Mouse (Mus musculus): ENCODE data around the gene Pde8b. TPM values are rescaled to one million over a fixed set of nuclear protein-coding genes. Genes with fewer than 3 reads are reported as not detected.

The Pde8b gene
- polyA plus RNA-seq, 1 experiment: 6.3 TPM

GRCm38 (mm10) chr13:95158986-95159385 is 91.2 kb downstream of the Pde8b start:
- no peaks in the 10 kb centered on the region for H3K4me1 ChIP-seq (ENCODE audit: control insufficient read depth, insufficient read depth, low read length)
- WGBS: 78% methylated on average over 7 of the region's 7 CpGs
- no peak overlapping the region for H3K4me3 ChIP-seq (replicated peaks; ENCODE audit: control insufficient read depth, low read depth, low read length)
- H3K27ac ChIP-seq (ENCODE audit: control insufficient read depth, insufficient read depth, low read depth, low read length, poor library complexity): no peak overlapping the region
- TF ChIP-seq CTCF (IDR thresholded peaks at IDR 0.05; ENCODE audit: control insufficient read depth, insufficient read depth, low read length) (no peak), POLR2A (IDR thresholded peaks at IDR 0.05; ENCODE audit: borderline replicate concordance, control insufficient read depth, low read depth, low read length) (no peak)

- no peak overlapping the region for H3K27ac ChIP-seq (ENCODE audit: control insufficient read depth, insufficient read depth, low read depth, low read length, poor library complexity)
- H3K4me1 ChIP-seq (ENCODE audit: control insufficient read depth, insufficient read depth, low read length): no peaks in the 10 kb centered on the region
- TF ChIP-seq POLR2A (IDR thresholded peaks at IDR 0.05; ENCODE audit: borderline replicate concordance, control insufficient read depth, low read depth, low read length) (no peak), CTCF (IDR thresholded peaks at IDR 0.05; ENCODE audit: control insufficient read depth, insufficient read depth, low read length) (no peak)
- no peak overlapping the region for H3K4me3 ChIP-seq (replicated peaks; ENCODE audit: control insufficient read depth, low read depth, low read length)
Observed at GRCm38 (mm10) chr13:95144746-95145145, 105.4 kb downstream of the Pde8b start.

DNA sequence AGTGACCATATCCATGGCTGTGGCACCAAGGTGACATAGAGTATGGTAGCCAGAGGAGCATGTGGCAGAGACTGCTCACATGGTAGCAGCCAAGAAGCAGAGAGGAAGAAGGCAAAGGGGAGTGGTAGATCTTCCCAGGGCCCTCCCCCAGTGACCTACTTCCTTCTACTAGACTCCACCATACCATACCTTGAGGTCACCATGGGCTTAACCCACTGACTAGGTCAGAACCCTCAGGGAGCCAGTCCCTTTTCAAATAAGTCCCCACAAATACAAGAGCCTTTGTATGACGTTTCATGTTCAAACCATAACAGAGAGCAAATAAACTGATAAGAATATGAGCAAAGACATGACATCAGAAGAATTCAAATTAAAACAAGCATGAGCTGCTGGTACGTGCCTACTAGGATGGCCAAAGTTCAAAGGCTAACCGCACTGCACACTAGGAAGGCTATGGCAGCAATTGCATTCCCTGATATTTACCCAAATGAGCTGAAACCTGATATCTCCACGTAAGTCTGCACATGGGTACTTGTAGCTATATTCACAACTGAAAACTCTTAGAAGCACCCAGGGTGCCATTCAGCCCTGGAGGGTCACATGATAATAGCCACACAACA is 109.6 kb downstream of the Pde8b start:
- no peaks in the 10 kb centered on the region for H3K4me1 ChIP-seq (ENCODE audit: control insufficient read depth, insufficient read depth, low read length)
- no peak overlapping the region for H3K27ac ChIP-seq (ENCODE audit: control insufficient read depth, insufficient read depth, low read depth, low read length, poor library complexity)
- TF ChIP-seq POLR2A (IDR thresholded peaks at IDR 0.05; ENCODE audit: borderline replicate concordance, control insufficient read depth, low read depth, low read length): no peak
- no peak for TF ChIP-seq CTCF (IDR thresholded peaks at IDR 0.05; ENCODE audit: control insufficient read depth, insufficient read depth, low read length)
- no peak overlapping the region for H3K4me3 ChIP-seq (replicated peaks; ENCODE audit: control insufficient read depth, low read depth, low read length)
- WGBS: 79% methylated on average over 4 of the region's 4 CpGs

DNA sequence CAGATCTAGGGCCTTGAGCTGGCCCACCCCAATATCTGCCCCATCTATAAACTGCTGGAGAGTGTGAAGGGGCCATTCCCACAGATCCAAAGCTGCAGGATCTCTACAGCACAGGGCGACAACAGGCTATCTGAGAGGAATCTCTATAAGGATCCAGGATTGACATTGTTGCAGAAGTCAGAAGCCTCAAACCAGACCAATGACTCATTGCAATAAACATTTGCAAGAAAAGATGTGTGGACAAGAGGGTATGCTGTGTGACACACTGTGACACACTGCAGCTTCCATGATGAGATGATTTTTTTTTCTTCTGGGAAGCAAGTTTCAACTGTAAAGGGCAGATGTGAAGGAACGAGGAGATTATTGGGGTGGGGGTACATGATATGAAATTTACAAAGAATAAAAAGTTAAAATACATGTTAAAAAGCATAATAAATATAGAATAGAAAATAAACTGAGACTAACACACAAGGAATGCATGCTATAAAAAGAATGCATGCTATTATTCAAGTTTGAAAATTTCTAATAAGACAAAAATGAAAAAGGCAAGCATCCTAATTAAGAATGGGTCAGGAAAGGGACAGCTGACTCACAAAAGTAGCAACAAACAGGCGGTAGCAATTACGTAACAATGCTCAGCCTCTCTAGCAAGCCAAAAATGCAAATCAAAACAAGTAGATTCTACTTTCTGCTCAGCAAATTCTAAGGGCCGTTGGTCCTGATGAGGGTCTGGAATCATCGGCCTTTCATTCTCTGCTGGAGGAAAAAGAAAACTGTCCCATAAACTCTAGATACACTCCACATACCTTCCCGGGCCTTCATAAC is 114.6 kb downstream of the Pde8b start:
- no peaks in the 10 kb centered on the region for H3K4me1 ChIP-seq (ENCODE audit: control insufficient read depth, insufficient read depth, low read length)
- TF ChIP-seq POLR2A (IDR thresholded peaks at IDR 0.05; ENCODE audit: borderline replicate concordance, control insufficient read depth, low read depth, low read length) (no peak), CTCF (IDR thresholded peaks at IDR 0.05; ENCODE audit: control insufficient read depth, insufficient read depth, low read length) (no peak)
- no peak overlapping the region for H3K27ac ChIP-seq (ENCODE audit: control insufficient read depth, insufficient read depth, low read depth, low read length, poor library complexity)
- WGBS: 79% methylated on average over 7 of the region's 7 CpGs
- H3K4me3 ChIP-seq (replicated peaks; ENCODE audit: control insufficient read depth, low read depth, low read length): no peak overlapping the region

DNA sequence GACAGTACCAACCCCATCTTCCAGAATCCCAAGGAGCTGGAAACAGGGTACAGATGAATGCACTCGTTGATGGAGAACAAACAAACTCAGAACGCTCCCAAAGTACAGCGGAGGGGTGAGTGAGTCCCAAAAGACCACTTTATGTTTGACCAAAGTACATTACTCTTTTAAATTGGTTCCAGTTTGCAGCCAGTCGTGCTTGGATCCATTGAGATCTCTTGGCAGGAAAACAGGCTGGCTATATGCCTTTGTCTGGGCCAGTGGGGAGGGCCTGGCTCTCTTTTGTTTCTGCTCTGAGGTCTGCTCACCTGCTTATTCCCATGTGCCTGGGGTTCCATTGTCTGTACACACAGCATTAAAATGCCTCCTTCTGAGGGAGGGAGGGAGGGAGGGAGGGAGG is 118.3 kb downstream of the Pde8b start:
- WGBS: 68% methylated on average over 4 of the region's 4 CpGs
- no peak overlapping the region for H3K4me3 ChIP-seq (replicated peaks; ENCODE audit: control insufficient read depth, low read depth, low read length)
- TF ChIP-seq CTCF (IDR thresholded peaks at IDR 0.05; ENCODE audit: control insufficient read depth, insufficient read depth, low read length) (no peak), POLR2A (IDR thresholded peaks at IDR 0.05; ENCODE audit: borderline replicate concordance, control insufficient read depth, low read depth, low read length) (no peak)

DNA sequence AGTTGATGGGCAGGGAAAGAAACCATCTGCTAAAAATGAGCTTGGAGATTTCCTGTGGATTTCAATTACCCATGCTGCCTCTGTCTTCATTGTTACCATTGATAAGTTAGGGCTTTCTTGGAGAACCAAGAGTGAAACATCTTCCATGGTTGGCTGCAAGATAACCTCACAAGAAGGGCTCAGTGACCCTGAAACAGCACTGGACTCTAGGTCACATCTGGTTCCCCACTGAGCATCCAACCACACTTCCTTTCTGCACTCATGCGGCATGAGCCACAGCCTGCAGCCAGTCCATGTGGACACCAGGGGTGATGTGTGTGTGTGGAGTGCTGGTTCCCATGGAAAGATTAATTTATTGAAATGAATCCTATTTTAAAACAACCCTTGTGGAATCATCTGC is 119.1 kb downstream of the Pde8b start:
- Histone ChIP-seq H3K27ac (ENCODE audit: control insufficient read depth, insufficient read depth, low read depth, low read length, poor library complexity) (no peak overlapping the region), H3K4me1 (ENCODE audit: control insufficient read depth, insufficient read depth, low read length) (no peaks in the 10 kb centered on the region), H3K4me3 (replicated peaks; ENCODE audit: control insufficient read depth, low read depth, low read length) (no peak overlapping the region)
- WGBS: 58% methylated on average over 1 of the region's 1 CpGs
- TF ChIP-seq POLR2A (IDR thresholded peaks at IDR 0.05; ENCODE audit: borderline replicate concordance, control insufficient read depth, low read depth, low read length): no peak

More for the DNA sequence above, 118.3 kb downstream of the Pde8b start:
- H3K27ac ChIP-seq (ENCODE audit: control insufficient read depth, insufficient read depth, low read depth, low read length, poor library complexity): no peak overlapping the region
- no peaks in the 10 kb centered on the region for H3K4me1 ChIP-seq (ENCODE audit: control insufficient read depth, insufficient read depth, low read length)

GRCm38 (mm10) chr13:95127288-95127687 is 122.8 kb downstream of the Pde8b start:
- H3K27ac ChIP-seq (ENCODE audit: control insufficient read depth, insufficient read depth, low read depth, low read length, poor library complexity): no peak overlapping the region
- 77% methylated on average over 10 of the region's 10 CpGs for WGBS
- no peaks in the 10 kb centered on the region for H3K4me1 ChIP-seq (ENCODE audit: control insufficient read depth, insufficient read depth, low read length)
- TF ChIP-seq POLR2A (IDR thresholded peaks at IDR 0.05; ENCODE audit: borderline replicate concordance, control insufficient read depth, low read depth, low read length): no peak
- no peak for TF ChIP-seq CTCF (IDR thresholded peaks at IDR 0.05; ENCODE audit: control insufficient read depth, insufficient read depth, low read length)
- H3K4me3 ChIP-seq (replicated peaks; ENCODE audit: control insufficient read depth, low read depth, low read length): no peak overlapping the region

- Histone ChIP-seq H3K27ac (ENCODE audit: control insufficient read depth, insufficient read depth, low read depth, low read length, poor library complexity) (no peak overlapping the region), H3K4me3 (replicated peaks; ENCODE audit: control insufficient read depth, low read depth, low read length) (no peak overlapping the region), H3K4me1 (ENCODE audit: control insufficient read depth, insufficient read depth, low read length) (no peaks in the 10 kb centered on the region)
- WGBS: 81% methylated on average over 10 of the region's 10 CpGs
- TF ChIP-seq POLR2A (IDR thresholded peaks at IDR 0.05; ENCODE audit: borderline replicate concordance, control insufficient read depth, low read depth, low read length): no peak
- no peak for TF ChIP-seq CTCF (IDR thresholded peaks at IDR 0.05; ENCODE audit: control insufficient read depth, insufficient read depth, low read length)
Observed at GRCm38 (mm10) chr13:95126801-95127200, 123.3 kb downstream of the Pde8b start.

Measured in bone marrow, adult 2 months (tissue).